ENCODE assay signal across 8 mouse cellular contexts in genomic region chr9:32562409-32562808, GRCm38 (mm10). TPM values are rescaled to one million over a fixed set of nuclear protein-coding genes. Genes with fewer than 3 reads are reported as not detected.
DNase-seq lines count a peak whose midpoint lies in the region; ATAC-seq lines count a peak whose summit lies in the region.

No protein-coding gene starts in this region.

- H3K4me1 ChIP-seq in kidney, embryonic 15.5 days, result peaks cover 52% of the 10 kb centered on the region
- peaks cover 98% of the 10 kb centered on the region for H3K4me1 ChIP-seq in megakaryocyte, embryonic 14.5 days

- peak; percentile 17 for DNase-seq in kidney, adult 11 months
- no peak for DNase-seq in kidney, adult 8-10 months
- peak; percentile 20 for DNase-seq in T-cell, adult 2 months (ENCODE audit: low spot score)
- no peak for DNase-seq in yolk sac, embryonic 10.5 days (ENCODE audit: low spot score)
- no peak for DNase-seq in frontal cortex, postnatal 10 days (ENCODE audit: low spot score in 2 of 2)
- no peak for DNase-seq in adrenal gland, adult 18-20 months (ENCODE audit: low spot score in 2 of 2)

- H3K36me3 ChIP-seq in kidney, embryonic 15.5 days, result no peaks in the 10 kb centered on the region
- H3K36me3 ChIP-seq in megakaryocyte, embryonic 14.5 days (replicated peaks; ENCODE audit: low read length), result no peaks in the 10 kb centered on the region

- peak overlapping the region; percentile 36 for H3K4me2 ChIP-seq in kidney, embryonic 15.5 days

- H3K9ac ChIP-seq in kidney, embryonic 15.5 days, result no peak overlapping the region

- no peak overlapping the region for H3K27ac ChIP-seq in kidney, embryonic 15.5 days

- no peaks in the 10 kb centered on the region for H3K9me3 ChIP-seq in kidney, embryonic 15.5 days (replicated peaks)
- H3K9me3 ChIP-seq in megakaryocyte, embryonic 14.5 days, result no peaks in the 10 kb centered on the region

- WGBS in kidney, embryonic 15.5 days, result 23% methylated on average over 9 of the region's 9 CpGs

- peak; percentile 53; the same call in 1 of the 2 replicates for ATAC-seq in kidney, embryonic 15.5 days (replicated peaks; ENCODE audit: low FRiP score)

- no peak overlapping the region for H3K4me3 ChIP-seq in kidney, embryonic 15.5 days (replicated peaks)
- peak overlapping the region; percentile 84 for H3K4me3 ChIP-seq in megakaryocyte, embryonic 14.5 days (replicated peaks)

- 0 out of 2 replicates have a peak, but pooled peaks cover 3% of the 10 kb centered on the region for H3K27me3 ChIP-seq in kidney, embryonic 15.5 days
- H3K27me3 ChIP-seq in megakaryocyte, embryonic 14.5 days (replicated peaks), result no peaks in the 10 kb centered on the region

RNA-seq across cellular contexts. Expression of gene Fli1, which starts 19.7 kb away (rescaled TPM):
- 28.3 and 31.0 TPM in 2 replicates for polyA plus RNA-seq in kidney, embryonic 15.5 days (2015; fragmentation: Nextera tagmentation; extraction: Ambion mirVana)
- polyA plus RNA-seq in megakaryocyte, embryonic 14.5 days (2012; ENCODE audit: insufficient read depth, low replicate concordance), result 20.8 and 61.7 TPM in 2 replicates
- 10 to 100 TPM; 11.0 to 14.6 TPM for total RNA-seq in adrenal gland, adult 18-20 months (2021)

Comparison
In these comparisons a context has a peak if more than half of its experiments do, and no peak if none do; other contexts are left out.
1. DNase-seq: peak in kidney, adult 11 months (single experiment) and T-cell, adult 2 months (single experiment); none in kidney, adult 8-10 months (0 of 2), yolk sac, embryonic 10.5 days (single experiment), frontal cortex, postnatal 10 days (0 of 2) and adrenal gland, adult 18-20 months (0 of 2).